Mouse (Mus musculus) limb, embryonic 12.5 days (tissue): Measurements from ENCODE around the gene Idi1. TPM values are rescaled to one million over a fixed set of nuclear protein-coding genes. Genes with fewer than 3 reads are reported as not detected.
"Not testable (repeated sequence)": the region's sequence is repeated elsewhere in the genome, so short reads cannot be mapped to it uniquely, and the experiment has no call there.

Experiments
- ATAC-seq: fragments of 200-750 bp; cut with Nextera tagmentation; 2 replicates; pipeline ENCODE4 v1.8.0; 2017; ENCODE audit warnings: low read depth, moderate TSS enrichment; ENCODE audit not compliant: insufficient number of reproducible peaks, insufficient read depth, low FRiP score, low TSS enrichment
- H3K27ac ChIP-seq: fragments of 300-500 bp; sonication (generic); 2 replicates; pipeline ENCODE4 v1.5.1; 2016; ENCODE audit warnings: mild to moderate bottlenecking, moderate library complexity
- H3K27me3 ChIP-seq: fragments of 300-500 bp; sonication (generic); 2 replicates; pipeline ENCODE4 v1.6.1; 2016; ENCODE audit warnings: mild to moderate bottlenecking, moderate library complexity
- H3K36me3 ChIP-seq: fragments of 300-500 bp; sonication (generic); 2 replicates; pipeline ENCODE4 v1.6.1; 2016; ENCODE audit warnings: mild to moderate bottlenecking, moderate library complexity
- H3K4me1 ChIP-seq: fragments of 300-500 bp; sonication (generic); replicated peaks from 2 replicates; pipeline ENCODE4 v1.6.1; 2016
- H3K4me2 ChIP-seq: fragments of 300-500 bp; sonication (generic); 2 replicates; pipeline ENCODE4 v1.6.1; 2016; ENCODE audit warnings: mild to moderate bottlenecking, moderate library complexity
- H3K4me3 ChIP-seq: fragments of 300-500 bp; sonication (generic); replicated peaks from 2 replicates; pipeline ENCODE4 v1.5.1; 2016; ENCODE audit warnings: mild to moderate bottlenecking
- H3K9ac ChIP-seq: fragments of 300-500 bp; sonication (generic); replicated peaks from 2 replicates; pipeline ENCODE4 v1.6.1; 2016; ENCODE audit warnings: mild to moderate bottlenecking, moderate library complexity
- H3K9me3 ChIP-seq: fragments of 300-500 bp; sonication (generic); 2 replicates; pipeline ENCODE4 v1.6.1; 2016; ENCODE audit warnings: mild to moderate bottlenecking, moderate library complexity
- WGBS: fragments of 180-500 bp; shearing (Covaris S2); methylation state at CpG from one replicate; pipeline ENCODE4 v1.1.7; 2016; 5-methylcytosine and 5-hydroxymethylcytosine counted together
- polyA plus RNA-seq: library from polyadenylated mRNA; unstranded; fragments of >200 nt; fragmentation: Nextera tagmentation; extraction: Ambion mirVana; gene quantifications from 2 replicates; pipeline ENCODE4 v1.2.1, GENCODE M21; 2016

Gene Idi1
- polyA plus RNA-seq, 1 experiment from 2014 or later = 75.6 TPM

GRCm38 (mm10) chr13:8860861-8861260 lies 24.4 kb upstream of the Idi1 start:
- 95% methylated on average over 9 of the region's 9 CpGs for WGBS
- no peak for ATAC-seq
- peaks cover 40% of the 10 kb centered on the region for H3K36me3 ChIP-seq

GRCm38 (mm10) chr13:8864990-8865389 lies 20.3 kb upstream of the Idi1 start:
- Histone ChIP-seq H3K9me3 (no peaks in the 10 kb centered on the region), H3K27me3 (no peaks in the 10 kb centered on the region), H3K36me3 (peaks cover 21% of the 10 kb centered on the region), H3K4me2 (no peak overlapping the region), H3K4me1 (peaks cover 8% of the 10 kb centered on the region), H3K27ac (no peak overlapping the region), H3K4me3 (no peak overlapping the region), H3K9ac (no peak overlapping the region)
- ATAC-seq = no peak
- 86% methylated on average over 3 of the region's 3 CpGs for WGBS

More at GRCm38 (mm10) chr13:8860861-8861260, 24.4 kb upstream of the Idi1 start:
- no peak overlapping the region for H3K4me3 ChIP-seq
- no peak overlapping the region for H3K9ac ChIP-seq
- no peaks in the 10 kb centered on the region for H3K9me3 ChIP-seq
- no peaks in the 10 kb centered on the region for H3K4me1 ChIP-seq
- H3K27ac ChIP-seq = no peak overlapping the region
- no peak overlapping the region for H3K4me2 ChIP-seq
- H3K27me3 ChIP-seq = no peaks in the 10 kb centered on the region

- Histone ChIP-seq H3K9ac (no peak overlapping the region), H3K27ac (no peak overlapping the region), H3K36me3 (peaks cover 9% of the 10 kb centered on the region; the same call in 1 of the 2 replicates), H3K4me2 (no peak overlapping the region), H3K4me3 (no peak overlapping the region), H3K4me1 (peaks cover 8% of the 10 kb centered on the region), H3K9me3 (no peaks in the 10 kb centered on the region), H3K27me3 (no peaks in the 10 kb centered on the region)
- ATAC-seq = no peak
- WGBS = 89% methylated on average over 7 of the region's 7 CpGs
These were observed 18.7 kb upstream of the Idi1 start for GRCm38 (mm10) chr13:8866612-8867011.

GRCm38 (mm10) chr13:8869578-8870157 lies 15.6 kb upstream of the Idi1 start:
- 80% methylated on average over 5 of the region's 5 CpGs for WGBS
- H3K4me3 ChIP-seq = peak overlapping the region; percentile 83
- no peaks in the 10 kb centered on the region for H3K27me3 ChIP-seq
- peaks cover 7% of the 10 kb centered on the region; the same call in 1 of the 2 replicates for H3K36me3 ChIP-seq
- H3K9ac ChIP-seq = peak overlapping the region; percentile 77
- H3K4me1 ChIP-seq = peaks cover 8% of the 10 kb centered on the region
- H3K27ac ChIP-seq = no peak overlapping the region
- H3K9me3 ChIP-seq = no peaks in the 10 kb centered on the region
- H3K4me2 ChIP-seq = peak overlapping the region; percentile 73
- no peak for ATAC-seq

- Histone ChIP-seq H3K4me3 (peak overlapping the region; percentile 83), H3K9ac (peak overlapping the region; percentile 77), H3K9me3 (no peaks in the 10 kb centered on the region), H3K4me2 (peak overlapping the region; percentile 73), H3K27me3 (no peaks in the 10 kb centered on the region), H3K4me1 (peaks cover 8% of the 10 kb centered on the region), H3K27ac (peak overlapping the region; percentile 98), H3K36me3 (peaks cover 4% of the 10 kb centered on the region; the same call in 1 of the 2 replicates)
- ATAC-seq = no peak
- WGBS = 4% methylated on average over 9 of the region's 9 CpGs
These were observed 15.2 kb upstream of the Idi1 start for GRCm38 (mm10) chr13:8870160-8870509.

GRCm38 (mm10) chr13:8870510-8871313 lies 14.6 kb upstream of the Idi1 start:
- ATAC-seq = peak; percentile 95
- peak overlapping the region; percentile 98 for H3K27ac ChIP-seq
- H3K27me3 ChIP-seq = no peaks in the 10 kb centered on the region
- under 1% methylated on average over 57 of the region's 57 CpGs for WGBS
- H3K36me3 ChIP-seq = peaks cover 4% of the 10 kb centered on the region; the same call in 1 of the 2 replicates
- peaks cover 8% of the 10 kb centered on the region for H3K4me1 ChIP-seq
- peak overlapping the region; percentile 83 for H3K4me3 ChIP-seq
- H3K9me3 ChIP-seq = no peaks in the 10 kb centered on the region
- peak overlapping the region; percentile 73 for H3K4me2 ChIP-seq
- peak overlapping the region; percentile 77 for H3K9ac ChIP-seq

- H3K4me3 ChIP-seq = peak within 1 kb of the TSS; percentile 83
- peak within 1 kb of the TSS; percentile 77 for H3K9ac ChIP-seq
- no peaks in the 10 kb centered on the region for H3K9me3 ChIP-seq
- peaks cover 8% of the 10 kb centered on the region for H3K4me1 ChIP-seq
- peak within 1 kb of the TSS; percentile 73 for H3K4me2 ChIP-seq
- ATAC-seq = 0 out of 2 replicates have a peak, but pooled peaks have one; percentile 11
- H3K27me3 ChIP-seq = no peaks in the 10 kb centered on the region
- H3K36me3 ChIP-seq = peaks cover 4% of the 10 kb centered on the region; the same call in 1 of the 2 replicates
- WGBS = 1% methylated on average over 18 of the region's 18 CpGs
- peak within 1 kb of the TSS; percentile 98 for H3K27ac ChIP-seq
These were observed 13.9 kb upstream of the Idi1 start, which contains the start of gene Wdr37 for GRCm38 (mm10) chr13:8871314-8871962. TSS of gene Wdr37 (minus strand) at chr13:8871909.

- H3K9ac ChIP-seq = no peak overlapping the region
- H3K4me2 ChIP-seq = no peak overlapping the region
- WGBS = 97% methylated on average over 1 of the region's 1 CpGs
- no peaks in the 10 kb centered on the region for H3K9me3 ChIP-seq
- no peak for ATAC-seq
- H3K4me1 ChIP-seq = peaks cover 8% of the 10 kb centered on the region
- no peak overlapping the region for H3K27ac ChIP-seq
- no peaks in the 10 kb centered on the region for H3K27me3 ChIP-seq
- H3K4me3 ChIP-seq = no peak overlapping the region
- no peaks in the 10 kb centered on the region for H3K36me3 ChIP-seq
These were observed 11.5 kb upstream of the Idi1 start for GRCm38 (mm10) chr13:8873776-8874175.

- no peak for ATAC-seq
- Histone ChIP-seq H3K9ac (no peak overlapping the region), H3K27ac (no peak overlapping the region), H3K4me1 (peaks cover 4% of the 10 kb centered on the region; the same call in 1 of the 2 replicates), H3K4me3 (no peak overlapping the region), H3K27me3 (no peaks in the 10 kb centered on the region), H3K4me2 (no peak overlapping the region), H3K9me3 (no peaks in the 10 kb centered on the region), H3K36me3 (no peaks in the 10 kb centered on the region)
- WGBS = 73% methylated on average over 3 of the region's 3 CpGs
These were observed 3.7 kb upstream of the Idi1 start for GRCm38 (mm10) chr13:8881611-8882010.

GRCm38 (mm10) chr13:8883870-8884269 lies 1.4 kb upstream of the Idi1 start:
- not testable (repeated sequence) for H3K4me2 ChIP-seq, H3K9me3 ChIP-seq, ATAC-seq, H3K4me3 ChIP-seq, H3K27me3 ChIP-seq, H3K9ac ChIP-seq, H3K27ac ChIP-seq
- Histone ChIP-seq H3K36me3 (peaks cover 11% of the 10 kb centered on the region), H3K4me1 (peaks cover 10% of the 10 kb centered on the region)
- WGBS = 71% methylated on average over 5 of the region's 5 CpGs

- H3K27me3 ChIP-seq = no peaks in the 10 kb centered on the region
- H3K9me3 ChIP-seq = no peaks in the 10 kb centered on the region
- 6% methylated on average over 9 of the region's 9 CpGs for WGBS
- peak overlapping the region; percentile 68 for H3K9ac ChIP-seq
- ATAC-seq = no peak
- peaks cover 10% of the 10 kb centered on the region for H3K4me1 ChIP-seq
- H3K36me3 ChIP-seq = peaks cover 24% of the 10 kb centered on the region
- peak overlapping the region; percentile 66 for H3K4me2 ChIP-seq
- H3K27ac ChIP-seq = peak overlapping the region; percentile 88
- H3K4me3 ChIP-seq = peak overlapping the region; percentile 72
These were observed 872 bp downstream of the Idi1 start for GRCm38 (mm10) chr13:8886185-8886560.
